Mouse (Mus musculus): ENCODE measurements at regions not wholly inside any gene's neighbourhood (a gene's known extent, or its start where the extent isn't known, plus 50 kb on each side); places are given as distances from the start of the nearest gene placed in this dataset.

DNA sequence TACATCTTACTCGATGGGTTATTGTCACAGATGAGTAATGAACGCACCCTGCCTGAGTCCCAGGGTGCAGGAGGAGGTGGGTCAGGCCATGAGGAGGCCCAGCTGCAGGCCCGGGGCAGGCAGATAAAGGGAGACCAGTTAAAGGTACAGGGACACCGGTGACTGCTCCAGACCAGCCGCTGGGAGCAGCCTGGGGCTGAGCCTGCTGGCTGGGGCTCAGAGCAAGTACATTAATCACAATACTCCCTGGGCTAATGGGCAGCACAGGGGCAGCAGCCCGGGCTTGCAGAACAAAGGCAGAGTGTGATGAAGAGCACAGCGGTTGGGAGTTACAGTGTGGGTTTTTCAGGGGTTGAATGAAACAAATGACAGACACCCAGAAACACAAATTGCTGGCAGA lies 154.4 kb upstream of the Rnf219 start:
- DNase-seq (ENCODE audit: low read depth), result no peak

DNA sequence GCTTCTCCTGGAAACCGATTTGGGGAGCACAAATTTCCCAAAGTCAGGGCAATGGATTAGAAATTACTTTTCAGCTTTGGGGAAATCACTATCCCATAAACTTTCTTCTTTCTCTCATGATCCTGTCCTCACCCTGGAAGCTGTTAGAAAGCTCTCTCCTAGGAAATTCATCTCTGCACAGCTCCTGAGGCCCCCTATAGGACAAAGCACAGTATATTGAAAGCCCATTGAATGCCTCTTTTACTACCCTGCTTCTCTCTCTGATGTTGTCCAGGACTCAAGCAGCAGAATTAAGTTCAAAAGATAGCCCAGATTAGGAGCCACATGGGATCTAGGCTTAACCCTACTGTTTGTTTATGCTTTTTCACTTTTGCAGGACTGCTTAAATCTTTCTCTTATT lies 139.3 kb upstream of the Rnf219 start:
- no peak for DNase-seq (ENCODE audit: low read depth)

DNA sequence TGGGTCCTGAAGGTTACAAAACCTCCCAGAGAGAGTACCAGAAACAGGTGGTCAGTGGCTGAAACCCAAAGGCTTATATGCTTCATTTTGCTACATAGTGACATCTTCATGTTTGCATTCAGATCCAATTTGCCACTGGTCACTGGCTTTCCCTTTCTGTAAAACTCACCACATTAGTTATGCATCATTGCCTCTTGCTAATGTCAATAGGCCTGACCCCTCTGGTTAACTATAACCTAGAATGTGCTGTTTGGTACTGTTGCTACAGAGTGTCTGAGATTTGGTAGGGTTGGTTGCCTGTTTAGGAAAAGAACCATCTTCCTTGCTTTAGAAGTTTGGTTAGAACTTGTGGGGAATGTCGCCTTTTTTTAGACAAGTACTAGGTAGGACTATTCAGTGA lies 136.3 kb upstream of the Rnf219 start:
- no peak for DNase-seq (ENCODE audit: low read depth)

DNA sequence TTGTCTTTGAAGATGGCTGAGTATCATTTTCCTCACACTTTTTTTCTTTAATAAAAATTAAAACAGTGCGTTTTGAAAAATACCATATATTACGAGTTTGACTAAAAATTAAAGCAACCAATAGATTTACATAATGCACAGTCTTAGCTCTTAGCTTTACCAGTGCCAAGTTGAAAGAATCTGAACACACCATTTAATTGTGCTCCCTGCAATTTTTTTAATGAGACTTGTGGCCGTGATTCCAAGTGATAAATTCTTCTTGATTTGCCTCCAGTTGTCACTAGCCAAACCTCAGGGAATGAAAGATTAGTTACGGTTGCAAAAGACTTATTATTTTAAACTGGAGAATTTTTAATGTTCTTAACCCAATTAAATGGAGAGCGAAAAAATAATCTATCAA lies 127.5 kb upstream of the Rnf219 start:
- DNase-seq (ENCODE audit: low read depth), result no peak

DNA sequence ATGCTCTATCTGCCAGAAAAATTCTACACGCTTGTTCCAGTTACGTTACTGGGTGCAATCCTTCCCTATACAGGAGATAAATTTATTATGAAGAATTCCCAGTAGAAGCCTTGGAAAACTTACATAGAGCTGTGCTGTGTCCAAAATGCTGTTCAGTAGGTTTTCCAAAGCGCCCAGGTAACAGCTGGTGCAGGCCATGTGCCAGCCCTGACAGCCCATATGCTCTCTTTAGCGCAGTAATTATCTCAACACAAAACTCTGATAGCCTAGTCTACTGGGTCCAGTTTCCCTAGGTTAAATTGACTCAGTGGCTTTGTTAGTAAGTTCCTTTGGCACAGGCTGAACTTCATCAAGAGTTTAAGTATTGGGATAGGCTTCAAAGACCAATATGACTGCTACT lies 122.2 kb upstream of the Rnf219 start:
- no peak for DNase-seq (ENCODE audit: low read depth)

DNA sequence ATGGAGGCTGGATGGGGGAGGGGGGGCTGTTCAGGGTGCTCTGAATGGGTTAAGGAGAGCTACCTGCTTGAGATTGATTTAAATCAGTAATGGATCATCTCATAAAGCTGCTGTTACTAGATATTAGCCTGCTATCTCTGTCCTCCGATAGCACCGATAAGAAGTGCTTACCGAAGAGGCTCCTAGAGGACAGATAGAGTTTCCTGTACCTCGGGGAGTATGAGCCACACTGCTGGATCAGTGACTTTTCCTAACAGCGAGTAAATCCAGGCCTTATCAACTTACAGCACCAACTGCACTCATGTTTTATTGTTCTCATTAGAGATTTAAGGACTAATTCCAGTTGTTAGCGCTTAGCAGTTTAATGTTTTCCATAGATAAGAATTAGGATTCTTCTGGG lies 120.3 kb upstream of the Rnf219 start:
- DNase-seq (ENCODE audit: low read depth), result no peak

DNA sequence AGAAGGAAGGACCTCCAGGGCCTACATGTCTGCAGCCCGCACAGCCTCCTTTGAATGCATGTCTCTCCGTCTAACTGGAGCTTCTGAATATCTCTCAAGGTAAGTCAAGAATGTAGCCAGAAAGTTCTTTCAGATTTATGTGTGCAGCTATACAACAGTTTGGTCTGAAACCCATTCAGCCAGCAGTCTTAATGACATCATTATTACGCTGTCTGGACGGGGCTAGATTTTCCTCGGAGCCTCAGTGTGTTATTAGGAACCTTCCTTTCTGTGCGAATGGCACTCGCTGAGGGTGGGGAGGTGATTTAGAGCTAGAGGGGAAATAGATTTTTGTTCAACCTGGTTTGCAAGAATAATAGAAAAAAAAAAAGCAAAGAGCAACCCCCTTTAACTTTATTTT lies 116.9 kb upstream of the Rnf219 start:
- DNase-seq (ENCODE audit: low read depth), result no peak

DNA sequence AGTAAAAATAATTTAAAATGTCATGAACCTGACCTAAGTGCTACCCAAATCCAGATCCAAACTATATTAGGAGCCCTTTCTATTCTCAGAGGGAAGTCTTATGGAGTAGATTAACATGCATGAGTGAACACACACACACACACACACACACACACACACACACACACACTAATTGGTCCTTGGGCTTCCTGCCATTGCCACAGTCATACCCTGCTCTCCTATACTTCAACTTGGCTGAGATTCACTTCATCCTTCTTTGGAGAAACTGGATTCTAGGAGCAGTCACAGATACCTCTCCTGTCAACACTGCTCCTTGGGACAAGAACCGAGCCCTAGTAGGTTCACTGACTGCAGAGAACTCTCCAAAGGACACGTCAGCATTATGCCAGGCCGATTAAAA lies 89.0 kb upstream of the Rnf219 start:
- no peak for DNase-seq (ENCODE audit: low read depth)

DNA sequence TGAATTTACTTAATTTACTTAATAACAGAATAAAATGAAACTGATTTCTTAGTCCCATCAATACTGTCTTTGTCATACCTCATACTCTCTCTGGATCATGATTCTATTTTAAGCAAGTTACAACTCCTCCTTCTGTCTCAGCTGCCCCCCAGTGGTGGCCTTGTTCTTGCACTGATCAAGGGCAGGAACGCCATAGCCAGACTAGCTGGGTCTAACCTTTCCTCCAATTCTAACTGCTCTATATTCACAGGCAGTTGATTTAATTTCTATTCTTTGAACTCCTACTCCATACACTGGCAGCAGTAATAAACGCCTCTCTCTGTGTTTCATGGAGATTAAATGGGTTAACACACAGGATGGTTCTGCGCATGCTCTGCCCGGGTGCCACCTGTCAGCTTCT lies 87.9 kb upstream of the Rnf219 start:
- DNase-seq (ENCODE audit: low read depth), result no peak

DNA sequence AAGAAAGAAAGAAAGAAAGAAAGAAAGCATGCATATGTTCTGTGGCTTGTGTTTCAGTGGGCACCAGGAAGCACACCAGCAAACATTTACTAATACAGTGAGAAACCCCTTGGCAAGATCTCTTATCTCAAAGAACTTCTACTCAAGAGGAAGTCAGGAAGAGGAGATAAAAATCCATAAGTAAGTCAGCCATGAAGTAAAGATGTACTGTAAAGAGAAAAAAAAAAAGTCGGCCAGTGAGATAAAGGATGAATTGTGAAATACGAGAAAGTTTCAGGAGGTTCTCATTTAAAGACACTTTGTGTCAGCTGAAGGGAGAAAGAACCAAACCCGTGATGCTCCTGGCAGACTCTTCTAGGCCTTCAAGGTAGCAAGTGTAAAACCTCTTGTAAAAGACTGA lies 72.4 kb upstream of the Rnf219 start:
- DNase-seq (ENCODE audit: low read depth), result no peak
